Mouse (Mus musculus): Measurements from ENCODE around the gene Actrt3.
A peak's percentile ranks its signal among the peaks of the same experiment; 100 is the strongest.

The Actrt3 gene

DNA sequence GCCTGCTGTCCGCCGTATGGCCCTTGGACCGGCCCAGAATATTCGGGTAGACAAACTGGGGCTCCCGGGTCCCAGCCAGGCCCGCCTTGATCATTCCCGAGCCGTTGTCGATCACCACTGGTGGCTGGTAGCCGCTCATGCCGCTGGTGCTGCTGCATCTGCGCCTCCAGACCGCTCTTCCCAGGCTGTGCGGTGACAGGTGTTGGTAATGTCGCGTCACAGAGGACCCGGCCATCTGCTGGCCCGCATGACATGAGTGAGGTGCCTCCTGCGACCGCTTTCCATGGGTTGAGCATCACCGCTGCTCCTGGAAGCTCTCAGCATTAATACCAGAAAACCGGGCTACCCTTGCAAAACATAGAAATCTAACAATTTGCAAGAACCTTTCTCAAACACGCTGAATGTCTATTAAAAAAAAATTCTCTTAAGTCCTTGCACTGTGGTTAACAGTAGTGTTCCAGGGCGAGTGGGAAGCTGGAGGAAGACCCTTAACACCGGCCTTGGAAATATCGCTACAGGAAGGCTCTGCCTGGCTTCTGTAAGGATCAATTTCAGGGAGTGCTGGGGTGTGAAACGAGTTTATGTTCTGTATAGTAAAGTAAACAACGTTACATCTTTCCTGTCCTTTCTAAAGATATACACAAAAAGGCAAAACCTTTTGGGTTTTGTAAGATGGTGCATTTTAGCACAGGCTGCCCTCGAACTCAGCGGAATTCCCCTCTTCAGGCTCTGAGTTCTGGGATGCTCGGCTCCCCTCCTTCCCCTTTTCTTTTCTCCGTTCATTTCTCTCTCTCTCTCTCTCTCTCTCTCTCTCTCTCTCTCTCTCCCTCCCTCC is at the start of gene Actrt3:
Gene Actrt3, minus strand, starts transcription at position 229 of the 835 bp plus-strand sequence.
- DNase-seq (ENCODE audit: low read depth, low spot score), result peak; percentile 62

- no peak for DNase-seq (ENCODE audit: low read depth, low spot score)
These were observed 48.7 kb upstream of the Actrt3 start for GRCm38 (mm10) chr3:30648466-30648865.

DNA sequence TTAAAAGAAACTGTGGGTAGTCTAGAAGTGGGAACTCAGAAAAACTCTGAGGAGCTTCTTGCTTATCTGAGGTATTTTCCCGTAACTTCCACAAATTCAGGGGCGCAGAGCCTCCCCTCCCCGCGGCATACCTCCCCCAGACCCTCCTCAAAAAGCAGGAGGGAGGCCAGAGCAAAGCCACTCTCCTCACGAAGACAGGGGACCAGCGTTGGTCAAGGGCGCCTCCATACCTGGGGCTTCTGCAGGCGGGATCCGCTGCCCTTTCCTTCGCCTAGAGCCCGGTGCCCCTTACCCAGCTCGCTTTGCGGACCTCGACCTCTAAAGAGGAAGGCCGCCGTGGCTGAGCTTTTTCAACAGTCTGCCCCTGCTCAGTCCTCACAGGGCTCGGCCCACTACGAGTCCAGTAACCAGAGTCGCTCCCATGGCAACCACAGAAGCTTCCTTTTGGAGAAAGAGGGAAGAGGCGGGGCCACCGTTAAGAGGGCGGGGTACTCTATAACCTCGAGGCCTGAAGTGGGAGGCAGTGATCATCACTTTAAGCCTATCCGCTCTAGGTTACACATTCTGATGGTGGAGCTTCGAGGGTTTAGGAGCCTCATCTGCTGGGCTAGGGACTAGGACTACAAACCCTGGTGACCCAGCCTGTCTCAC is 47.8 kb upstream of the Actrt3 start, which contains the start of gene Lrrc34:
Gene Lrrc34, minus strand, starts transcription at position 430 of the 651 bp plus-strand sequence.
- peak; percentile 2 for DNase-seq (ENCODE audit: low read depth, low spot score)

GRCm38 (mm10) chr3:30646761-30647160 is 47.0 kb upstream of the Actrt3 start:
- DNase-seq (ENCODE audit: low read depth, low spot score), result no peak

DNA sequence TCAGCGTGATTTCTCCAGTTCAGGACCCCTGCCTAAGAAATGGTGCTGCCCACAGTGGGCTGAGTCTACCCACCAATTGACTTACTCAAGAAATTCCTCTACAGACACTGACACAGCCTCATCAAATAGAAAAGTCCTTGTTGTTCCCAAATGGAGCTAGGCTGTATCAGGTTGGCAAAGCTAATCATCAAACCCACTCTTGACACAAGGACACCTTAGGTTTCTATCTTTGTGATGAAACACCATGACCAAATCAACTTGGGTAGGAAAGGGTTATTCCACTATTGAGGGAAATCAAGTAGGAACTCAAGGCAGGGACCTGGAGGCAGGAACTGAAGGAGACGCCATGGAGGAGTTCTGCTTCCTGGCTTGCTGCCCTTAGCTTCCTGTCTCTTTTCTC is 44.5 kb upstream of the Actrt3 start, which contains the start of gene Lrriq4:
Gene Lrriq4, plus strand, starts transcription at position 301 of the 400 bp plus-strand sequence.
- DNase-seq (ENCODE audit: low read depth, low spot score), result no peak

GRCm38 (mm10) chr3:30635629-30636028 is 35.9 kb upstream of the Actrt3 start:
- no peak for DNase-seq (ENCODE audit: low read depth, low spot score)

DNA sequence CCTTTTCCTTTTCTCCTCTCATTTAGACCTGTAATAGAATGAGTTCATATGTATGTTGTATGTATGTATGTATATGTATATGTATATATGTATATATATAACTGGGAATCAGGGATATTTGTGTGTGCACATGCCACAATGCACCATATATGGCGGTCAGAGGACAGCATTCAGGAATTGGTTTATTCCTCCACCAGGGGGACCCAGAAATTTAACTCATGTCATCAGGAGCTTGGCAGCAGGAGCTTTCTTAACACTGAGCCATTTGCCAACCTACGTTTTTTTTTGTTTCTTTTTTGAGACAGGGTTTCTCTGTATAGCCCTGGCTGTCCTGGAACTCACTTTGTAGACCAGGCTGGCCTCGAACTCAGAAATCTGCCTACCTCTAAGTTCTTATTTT is 33.9 kb upstream of the Actrt3 start:
- no peak for DNase-seq (ENCODE audit: low read depth, low spot score)

- no peak for DNase-seq (ENCODE audit: low read depth, low spot score)
These were observed 20.4 kb upstream of the Actrt3 start for GRCm38 (mm10) chr3:30620132-30620531.

DNA sequence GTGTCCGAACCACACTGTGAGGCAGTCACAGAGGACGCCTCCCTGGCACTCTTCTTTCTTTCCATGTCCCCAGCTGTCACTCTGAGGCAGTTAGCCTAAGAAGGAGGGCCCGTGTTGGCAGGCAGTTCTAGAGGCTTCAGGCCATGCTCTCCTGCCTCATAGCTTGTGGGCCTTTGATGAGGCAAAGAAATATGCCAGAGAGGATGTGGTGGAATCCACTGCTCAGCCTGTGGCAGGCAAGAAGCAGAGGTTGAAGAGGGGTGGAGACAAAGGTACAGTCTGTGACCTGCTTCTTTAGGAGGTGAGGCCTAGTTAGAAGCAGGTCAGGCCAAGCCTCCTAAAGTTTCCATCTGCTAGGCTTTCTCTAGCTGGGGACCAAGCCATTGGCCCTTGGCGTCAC is 11.2 kb upstream of the Actrt3 start:
- DNase-seq (ENCODE audit: low read depth, low spot score), result peak; percentile 25

GRCm38 (mm10) chr3:30608999-30609398 is 9.3 kb upstream of the Actrt3 start:
- DNase-seq (ENCODE audit: low read depth, low spot score), result peak; percentile 18

DNA sequence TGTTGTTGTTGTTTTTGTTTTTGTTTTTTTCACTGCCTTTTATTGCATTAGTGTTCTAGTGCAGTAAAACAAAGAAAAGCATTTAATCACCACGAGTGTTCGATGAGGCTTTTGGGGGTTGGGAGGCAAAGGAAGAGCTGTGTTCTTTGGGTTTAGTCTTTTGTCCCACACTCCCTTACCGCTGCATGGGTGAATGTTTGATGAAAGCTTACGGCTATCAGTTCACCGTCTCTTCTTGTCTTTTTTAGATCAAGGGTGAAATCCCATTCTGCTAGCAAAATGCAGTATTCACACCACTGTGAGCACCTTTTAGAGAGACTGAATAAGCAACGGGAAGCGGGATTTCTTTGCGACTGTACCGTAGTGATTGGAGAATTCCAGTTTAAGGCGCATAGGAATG is 3.5 kb upstream of the Actrt3 start:
- no peak for DNase-seq (ENCODE audit: low read depth, low spot score)

- DNase-seq (ENCODE audit: low read depth, low spot score), result peak; percentile 84
These were observed 3.0 kb upstream of the Actrt3 start for GRCm38 (mm10) chr3:30602740-30603098.

DNA sequence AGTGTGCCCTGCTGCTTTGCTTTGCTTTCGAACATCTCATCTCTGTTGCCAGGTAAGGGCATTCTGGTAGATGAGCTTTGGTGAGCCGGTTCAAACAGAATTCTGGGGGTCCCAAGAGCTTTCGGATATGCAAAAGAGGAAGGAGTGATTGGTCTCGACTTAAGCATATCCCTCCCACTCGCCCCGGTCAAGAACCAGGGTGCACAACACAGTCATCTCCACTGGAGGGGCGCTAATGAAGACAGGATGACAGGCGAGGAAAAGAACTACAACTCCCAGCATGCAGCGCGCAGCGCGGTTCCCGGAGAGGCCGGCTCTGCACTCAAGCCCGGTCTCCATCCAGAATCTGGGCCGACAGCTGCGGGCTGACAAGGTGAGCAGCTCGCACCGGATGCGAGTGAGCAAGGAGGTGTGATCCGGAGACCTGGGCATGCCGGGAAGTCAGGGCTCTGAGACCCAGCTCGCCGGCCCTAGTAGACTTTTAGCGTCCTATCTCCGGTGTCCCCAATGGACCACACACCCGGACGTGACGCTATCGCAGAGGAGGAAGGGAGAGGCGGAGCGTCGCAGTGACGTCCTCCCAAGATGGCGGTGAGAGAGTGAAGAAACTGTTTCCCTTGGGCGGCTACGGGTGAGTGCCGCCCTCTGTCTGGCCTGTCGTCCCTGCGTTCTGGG is 2.5 kb upstream of the Actrt3 start, which contains the start of gene Mynn:
Gene Mynn, plus strand, starts transcription at position 1 of the 675 bp plus-strand sequence.
- peak; percentile 97 for DNase-seq (ENCODE audit: low read depth, low spot score)

- no peak for DNase-seq (ENCODE audit: low read depth, low spot score)
These were observed 1.9 kb upstream of the Actrt3 start for GRCm38 (mm10) chr3:30601610-30602064.

DNA sequence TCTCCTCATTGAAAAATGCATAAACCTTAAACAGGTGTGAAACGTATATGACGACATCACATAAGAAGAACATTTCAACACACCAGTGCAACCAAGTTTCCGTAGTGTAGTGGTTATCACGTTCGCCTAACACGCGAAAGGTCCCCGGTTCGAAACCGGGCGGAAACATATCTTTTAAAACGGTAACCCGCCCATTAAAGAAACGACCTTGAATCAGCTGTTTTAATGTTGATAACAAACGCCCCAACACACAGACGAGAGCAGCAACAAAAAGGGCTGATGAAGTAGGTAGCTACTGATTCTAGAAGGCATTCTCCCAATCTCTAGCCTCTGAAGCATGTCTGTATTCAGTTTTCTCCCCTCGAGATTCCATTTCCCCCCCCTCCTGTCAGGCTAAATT is 1.4 kb upstream of the Actrt3 start:
- peak; percentile 94 for DNase-seq (ENCODE audit: low read depth, low spot score)

- peak; percentile 66 for DNase-seq (ENCODE audit: low read depth, low spot score)
These were observed 978 bp upstream of the Actrt3 start for GRCm38 (mm10) chr3:30600717-30601116.

- no peak for DNase-seq (ENCODE audit: low read depth, low spot score)
These were observed 2.5 kb downstream of the Actrt3 start for GRCm38 (mm10) chr3:30597271-30597670.

DNA sequence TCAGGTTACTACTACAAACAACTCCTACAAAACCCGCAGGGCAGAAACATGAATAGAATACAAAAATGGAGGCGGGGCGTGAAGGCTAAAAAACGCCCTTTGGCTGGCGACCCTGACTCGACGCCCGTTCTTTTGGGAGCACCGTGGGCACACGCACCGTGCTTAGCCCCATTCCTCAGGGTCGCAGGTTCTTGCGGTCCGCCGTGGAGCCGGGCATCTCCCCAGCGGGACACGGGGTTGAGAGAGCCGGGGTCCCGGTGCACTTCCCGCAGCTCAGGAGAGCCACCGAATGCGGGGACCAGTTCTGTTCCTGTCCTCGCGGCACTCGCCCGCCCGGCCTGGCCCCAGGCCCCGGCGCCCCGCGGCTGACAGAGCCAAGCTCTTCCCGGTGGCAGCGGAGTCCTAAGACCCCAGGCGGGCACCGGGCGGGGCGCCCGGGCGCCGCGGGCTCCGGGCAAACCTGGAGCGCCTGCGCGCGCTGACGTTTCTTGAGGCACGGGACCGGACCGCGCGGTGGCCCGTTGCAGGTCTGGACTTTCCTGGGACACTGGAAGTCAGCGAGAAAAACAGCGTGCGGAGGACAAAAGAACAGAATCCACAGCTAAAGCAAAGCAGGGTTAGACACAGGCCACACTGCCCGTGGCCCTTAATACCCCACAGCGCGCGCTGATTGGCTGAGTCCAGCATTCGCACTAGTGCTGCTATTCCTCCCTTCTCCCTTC is 4.5 kb downstream of the Actrt3 start:
- peak; percentile 36 for DNase-seq (ENCODE audit: low read depth, low spot score)

GRCm38 (mm10) chr3:30593719-30594485 is 5.8 kb downstream of the Actrt3 start:
- DNase-seq (ENCODE audit: low read depth, low spot score), result peak; percentile 70

- DNase-seq (ENCODE audit: low read depth, low spot score), result peak; percentile 76
These were observed 7.3 kb downstream of the Actrt3 start for GRCm38 (mm10) chr3:30592418-30592853.

GRCm38 (mm10) chr3:30588865-30589264 is 10.9 kb downstream of the Actrt3 start:
- no peak for DNase-seq (ENCODE audit: low read depth, low spot score)
